Mouse (Mus musculus) forebrain, embryonic 12.5 days (tissue): ENCODE data around the gene Tead3. TPM values are rescaled to one million over a fixed set of nuclear protein-coding genes. Genes with fewer than 3 reads are reported as not detected.
A peak's percentile ranks its signal among the peaks of the same experiment; 100 is the strongest.

Source experiments
- ATAC-seq: fragments of 200-750 bp; cut with Nextera tagmentation; 2 replicates; pipeline ENCODE4 v1.8.0; 2017; ENCODE audit warnings: moderate TSS enrichment; ENCODE audit not compliant: low FRiP score
- H3K27ac ChIP-seq: fragments of 300-500 bp; sonication (generic); 2 replicates; pipeline ENCODE4 v1.5.1; 2016; ENCODE audit warnings: mild to moderate bottlenecking
- H3K27me3 ChIP-seq: fragments of 300-500 bp; sonication (generic); 2 replicates; pipeline ENCODE4 v1.6.1; 2016; ENCODE audit warnings: mild to moderate bottlenecking
- H3K36me3 ChIP-seq: fragments of 300-500 bp; sonication (generic); replicated peaks from 2 replicates; pipeline ENCODE4 v1.6.1; 2016; ENCODE audit warnings: mild to moderate bottlenecking
- H3K4me1 ChIP-seq: fragments of 300-500 bp; sonication (generic); 2 replicates; pipeline ENCODE4 v1.6.1; 2016
- H3K4me2 ChIP-seq: fragments of 300-500 bp; sonication (generic); 2 replicates; pipeline ENCODE4 v1.6.1; 2016; ENCODE audit warnings: mild to moderate bottlenecking, moderate library complexity
- H3K4me3 ChIP-seq: fragments of 300-500 bp; sonication (generic); replicated peaks from 2 replicates; pipeline ENCODE4 v1.5.1; 2016; ENCODE audit warnings: mild to moderate bottlenecking
- H3K9ac ChIP-seq: fragments of 300-500 bp; sonication (generic); 2 replicates; pipeline ENCODE4 v1.6.1; 2016; ENCODE audit warnings: mild to moderate bottlenecking
- H3K9me3 ChIP-seq: fragments of 300-500 bp; sonication (generic); 2 replicates; pipeline ENCODE4 v1.6.1; 2016
- WGBS: fragments of 180-500 bp; shearing (Covaris S2); methylation state at CpG from one replicate; pipeline ENCODE4 v1.1.7; 2016; 5-methylcytosine and 5-hydroxymethylcytosine counted together
- polyA plus RNA-seq: library from polyadenylated mRNA; unstranded; fragments of >200 nt; fragmentation: Nextera tagmentation; extraction: Ambion mirVana; gene quantifications from 2 replicates; pipeline ENCODE4 v1.2.1, GENCODE M21; 2016

Gene Tead3
- polyA plus RNA-seq, 1 experiment from 2014 or later: 5.1 TPM

DNA sequence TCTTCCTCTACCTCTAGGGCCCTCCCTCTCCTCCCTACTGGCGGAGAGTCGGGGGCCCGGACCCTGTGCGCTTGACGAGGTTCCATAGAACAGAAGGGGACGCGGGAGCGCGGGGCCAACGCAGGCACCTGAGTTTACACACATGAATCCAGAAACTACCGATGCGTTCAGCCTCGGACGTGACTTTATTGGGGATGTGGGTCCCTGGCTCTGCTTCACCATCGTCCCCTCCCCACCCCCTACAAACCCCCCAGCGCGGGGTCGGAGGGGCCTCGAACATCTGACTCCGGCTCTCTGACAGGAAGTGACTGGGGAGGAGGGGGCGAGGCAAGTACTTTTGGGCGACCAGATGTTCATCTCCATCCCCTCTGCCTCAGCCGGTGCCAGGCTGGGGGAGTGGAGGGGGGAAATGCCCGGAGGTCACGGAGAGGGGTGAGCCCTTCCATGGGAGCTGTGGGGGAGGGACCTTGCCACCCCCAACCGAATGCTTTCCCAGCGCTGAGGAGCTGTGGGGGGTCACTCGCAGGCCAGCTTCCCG lies 805 bp upstream of the Tead3 start:
- Histone ChIP-seq H3K4me2 (peak overlapping the region; percentile 88), H3K27me3 (peaks cover 48% of the 10 kb centered on the region), H3K9me3 (no peaks in the 10 kb centered on the region), H3K27ac (peak overlapping the region; percentile 82), H3K36me3 (no peaks in the 10 kb centered on the region), H3K4me3 (peak overlapping the region; percentile 76), H3K9ac (peak overlapping the region; percentile 81), H3K4me1 (peaks cover 35% of the 10 kb centered on the region)
- 1% methylated on average over 29 of the region's 29 CpGs for WGBS
- no peak; the same call in none of the 2 replicates for ATAC-seq

DNA sequence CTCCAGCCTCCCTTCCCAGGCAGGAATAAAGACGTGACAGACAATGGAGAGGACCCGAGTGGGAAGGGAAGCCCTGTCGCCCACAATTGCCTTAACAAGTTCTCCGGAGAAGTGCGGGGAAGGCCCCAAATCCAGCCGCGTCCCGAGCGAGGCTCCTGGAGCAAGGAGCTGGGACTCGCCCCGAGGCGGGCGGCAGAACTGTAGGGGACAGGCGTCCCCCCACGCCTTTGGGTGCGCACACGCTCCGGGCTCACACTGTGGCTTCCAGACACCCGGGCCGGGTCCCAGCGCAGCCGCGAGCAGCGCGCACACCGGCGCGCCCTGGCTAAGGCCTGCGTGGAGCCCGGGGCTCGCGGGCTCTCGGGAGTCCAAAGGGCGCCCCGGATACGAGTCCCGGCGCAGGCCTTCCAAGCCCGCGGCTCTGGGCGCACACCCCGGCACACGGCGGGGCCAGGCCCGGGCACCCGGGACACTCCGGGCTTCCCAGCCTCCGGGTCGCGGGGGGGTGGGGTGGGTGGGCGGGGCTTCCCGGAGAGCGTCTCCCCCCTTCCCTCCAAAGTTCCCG lies 634 bp downstream of the Tead3 start:
- Histone ChIP-seq H3K9ac (peak overlapping the region; percentile 81), H3K27ac (peak overlapping the region; percentile 82), H3K4me3 (peak overlapping the region; percentile 76), H3K4me2 (peak overlapping the region; percentile 88), H3K27me3 (peaks cover 46% of the 10 kb centered on the region), H3K36me3 (no peaks in the 10 kb centered on the region), H3K9me3 (no peaks in the 10 kb centered on the region), H3K4me1 (peaks cover 49% of the 10 kb centered on the region)
- WGBS: under 1% methylated on average over 48 of the region's 54 CpGs
- peak; percentile 33 for ATAC-seq

DNA sequence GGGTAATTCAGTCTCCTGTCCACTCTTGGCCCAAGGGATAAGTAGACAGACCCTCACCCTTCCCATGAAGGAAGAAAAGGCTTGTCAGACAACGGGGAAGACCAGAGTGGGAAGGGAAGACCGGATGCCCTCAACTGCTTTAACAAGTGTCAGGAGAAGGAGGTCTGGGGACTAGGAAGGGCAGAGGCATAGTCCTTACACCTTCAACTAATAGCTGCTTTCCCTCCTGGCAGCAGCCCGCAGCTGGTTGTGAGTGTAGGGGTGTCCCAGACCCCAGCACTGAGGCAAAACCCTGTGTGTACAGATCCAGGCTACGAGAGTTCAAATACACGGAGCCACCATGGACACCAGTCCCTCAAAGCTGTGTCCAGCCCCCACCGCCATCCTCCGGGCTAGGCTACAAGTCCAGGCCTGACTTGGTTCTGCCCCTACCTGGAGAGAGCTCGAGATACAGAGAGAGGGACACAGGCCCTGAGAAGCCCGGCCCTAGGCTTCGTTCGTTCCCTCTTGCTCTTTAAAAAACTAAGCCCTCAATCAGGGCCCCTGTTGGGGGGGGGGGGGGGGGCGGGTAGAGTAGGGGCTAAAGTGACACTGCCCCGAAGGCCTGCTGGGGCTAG lies 1.2 kb downstream of the Tead3 start:
- Histone ChIP-seq H3K4me3 (peak overlapping the region; percentile 76), H3K9me3 (no peaks in the 10 kb centered on the region), H3K9ac (peak overlapping the region; percentile 81), H3K4me2 (peak overlapping the region; percentile 88), H3K4me1 (peaks cover 50% of the 10 kb centered on the region), H3K36me3 (no peaks in the 10 kb centered on the region), H3K27me3 (peaks cover 49% of the 10 kb centered on the region), H3K27ac (0 out of 2 replicates have a peak overlapping the region, but pooled peaks have one; percentile 82)
- 11% methylated on average over 13 of the region's 13 CpGs for WGBS
- ATAC-seq: no peak

DNA sequence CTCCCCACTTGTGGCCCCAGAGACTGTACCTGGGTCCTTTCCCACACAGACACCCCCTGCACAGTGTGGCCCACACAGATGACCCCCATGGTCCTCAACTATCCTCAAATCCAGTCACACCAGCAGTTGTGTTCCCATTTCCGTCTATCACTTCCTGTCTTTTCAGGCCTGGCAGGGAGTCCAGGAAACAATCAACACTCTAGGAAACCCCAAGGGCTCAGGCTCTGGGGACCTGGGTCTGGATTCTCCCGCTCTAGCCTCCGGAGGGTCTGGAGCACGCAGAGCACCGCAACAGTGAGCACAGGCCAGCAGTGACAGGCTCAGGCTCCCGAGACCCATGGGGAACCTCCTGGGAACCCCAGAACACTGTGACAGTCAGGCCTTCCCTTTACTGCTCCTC lies 2.4 kb downstream of the Tead3 start:
- Histone ChIP-seq H3K4me3 (0 out of 2 replicates have a peak overlapping the region, but pooled peaks have one; percentile 76), H3K9me3 (no peaks in the 10 kb centered on the region), H3K9ac (peak overlapping the region; percentile 81; the same call in 1 of the 2 replicates), H3K36me3 (no peaks in the 10 kb centered on the region), H3K27me3 (peaks cover 47% of the 10 kb centered on the region), H3K27ac (no peak overlapping the region), H3K4me1 (peaks cover 53% of the 10 kb centered on the region), H3K4me2 (peak overlapping the region; percentile 88; the same call in 1 of the 2 replicates)
- no peak for ATAC-seq
- 52% methylated on average over 6 of the region's 6 CpGs for WGBS

DNA sequence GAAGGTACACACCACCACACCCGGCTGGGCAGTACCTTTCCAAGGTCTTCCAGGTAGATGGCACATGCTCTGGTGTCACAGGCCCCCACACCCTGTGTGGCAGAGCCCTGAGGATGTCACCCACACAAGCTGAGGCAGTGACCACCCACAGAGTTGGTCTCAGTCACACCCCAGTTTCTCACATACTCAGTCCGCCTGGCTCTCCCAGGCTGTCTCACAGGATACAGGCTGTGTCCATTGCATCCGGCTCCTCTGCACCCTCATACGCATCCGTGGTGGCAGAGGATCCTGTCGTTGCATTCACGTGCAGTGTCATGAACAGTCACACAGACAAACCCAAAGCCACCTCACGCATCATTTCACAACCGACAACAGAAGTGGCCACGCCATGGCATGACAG lies 3.3 kb downstream of the Tead3 start:
- ATAC-seq: no peak
- no peaks in the 10 kb centered on the region for H3K9me3 ChIP-seq
- WGBS: 87% methylated on average over 10 of the region's 10 CpGs
- H3K4me3 ChIP-seq: no peak overlapping the region
- H3K4me2 ChIP-seq: no peak overlapping the region
- H3K27ac ChIP-seq: no peak overlapping the region
- no peaks in the 10 kb centered on the region for H3K36me3 ChIP-seq
- H3K9ac ChIP-seq: no peak overlapping the region
- peaks cover 53% of the 10 kb centered on the region for H3K4me1 ChIP-seq
- H3K27me3 ChIP-seq: peaks cover 38% of the 10 kb centered on the region

DNA sequence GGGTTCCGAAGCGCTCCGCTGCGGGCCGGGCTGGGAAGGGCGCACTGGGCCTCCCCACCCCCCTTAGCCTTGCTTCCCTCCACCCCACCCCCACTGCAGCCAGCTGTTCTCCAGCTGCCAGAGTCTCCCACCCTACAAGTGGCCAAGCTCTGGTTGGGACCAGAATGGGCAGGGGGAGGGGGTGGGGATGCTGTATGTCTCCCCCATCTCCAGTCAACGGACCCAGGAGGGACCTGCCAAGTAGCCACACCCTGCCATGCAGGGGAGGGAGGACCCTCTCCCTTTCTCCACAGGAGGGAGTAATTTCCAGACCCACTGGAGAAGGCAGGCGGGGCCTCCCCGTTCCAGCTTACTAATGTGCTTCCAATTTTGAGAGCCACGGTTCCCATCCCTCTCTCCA lies 4.7 kb downstream of the Tead3 start:
- 11% methylated on average over 10 of the region's 10 CpGs for WGBS
- no peak for ATAC-seq
- peaks cover 52% of the 10 kb centered on the region for H3K4me1 ChIP-seq
- H3K4me2 ChIP-seq: no peak overlapping the region
- no peaks in the 10 kb centered on the region for H3K9me3 ChIP-seq
- peaks cover 23% of the 10 kb centered on the region; the same call in 1 of the 2 replicates for H3K27me3 ChIP-seq
- H3K27ac ChIP-seq: no peak overlapping the region
- no peaks in the 10 kb centered on the region for H3K36me3 ChIP-seq
- H3K9ac ChIP-seq: peak overlapping the region; percentile 33; the same call in 1 of the 2 replicates
- H3K4me3 ChIP-seq: no peak overlapping the region

DNA sequence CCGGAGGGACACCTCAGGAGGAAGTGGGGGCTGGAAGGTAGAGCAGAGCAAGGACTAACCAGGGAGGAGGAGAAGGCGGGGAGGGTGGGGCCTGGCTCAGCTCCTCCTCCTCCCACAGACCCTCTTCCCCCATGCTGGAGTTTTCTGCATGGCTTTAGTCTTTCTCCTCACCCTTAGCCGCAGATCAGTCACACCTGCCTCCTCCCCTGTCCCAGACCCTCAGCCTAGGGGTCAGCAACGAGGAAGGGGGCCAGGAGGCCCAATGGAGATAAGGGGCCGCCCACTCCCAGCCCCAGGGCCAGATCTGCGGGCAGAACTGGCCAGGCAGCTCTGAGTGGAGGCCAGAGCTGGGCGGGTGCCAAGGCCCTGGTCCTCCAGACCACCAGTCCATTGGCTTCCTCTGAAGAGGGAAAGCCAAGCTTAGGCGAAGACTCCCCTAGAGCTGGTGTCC lies 5.3 kb downstream of the Tead3 start:
- H3K4me2 ChIP-seq: no peak overlapping the region
- 15% methylated on average over 8 of the region's 8 CpGs for WGBS
- no peak overlapping the region for H3K27ac ChIP-seq
- 0 out of 2 replicates have a peak, but pooled peaks cover 20% of the 10 kb centered on the region for H3K27me3 ChIP-seq
- H3K4me1 ChIP-seq: peaks cover 53% of the 10 kb centered on the region
- no peaks in the 10 kb centered on the region for H3K9me3 ChIP-seq
- H3K4me3 ChIP-seq: no peak overlapping the region; the same call in 1 of the 2 replicates
- ATAC-seq: no peak
- H3K36me3 ChIP-seq: no peaks in the 10 kb centered on the region
- H3K9ac ChIP-seq: peak overlapping the region; percentile 33; the same call in 1 of the 2 replicates

DNA sequence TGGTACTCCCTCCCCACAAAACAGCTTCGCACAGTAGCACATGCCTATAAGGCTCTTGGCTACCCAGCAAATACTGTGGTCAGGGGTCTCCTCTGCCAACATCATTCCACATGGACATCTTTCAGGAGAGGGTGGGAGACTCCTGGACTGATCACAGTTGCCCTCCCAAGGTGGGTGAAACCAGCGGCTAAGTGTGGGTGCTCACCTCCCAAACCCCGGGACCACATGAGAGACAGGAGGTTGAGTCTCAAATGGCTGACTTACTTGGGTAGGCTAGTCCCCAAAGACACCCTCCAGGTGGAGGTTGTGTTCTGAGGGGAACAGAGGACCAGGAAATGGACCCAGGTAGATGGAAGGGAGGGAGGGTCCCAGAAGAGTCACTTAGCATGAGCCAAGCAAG lies 5.9 kb downstream of the Tead3 start:
- H3K4me2 ChIP-seq: no peak overlapping the region
- H3K4me1 ChIP-seq: peaks cover 50% of the 10 kb centered on the region
- WGBS: 64% methylated on average over 3 of the region's 3 CpGs
- H3K36me3 ChIP-seq: peaks cover 5% of the 10 kb centered on the region; the same call in 1 of the 2 replicates
- H3K4me3 ChIP-seq: no peak overlapping the region
- H3K9me3 ChIP-seq: no peaks in the 10 kb centered on the region
- no peak overlapping the region for H3K27ac ChIP-seq
- H3K9ac ChIP-seq: no peak overlapping the region
- ATAC-seq: no peak
- 0 out of 2 replicates have a peak, but pooled peaks cover 20% of the 10 kb centered on the region for H3K27me3 ChIP-seq

DNA sequence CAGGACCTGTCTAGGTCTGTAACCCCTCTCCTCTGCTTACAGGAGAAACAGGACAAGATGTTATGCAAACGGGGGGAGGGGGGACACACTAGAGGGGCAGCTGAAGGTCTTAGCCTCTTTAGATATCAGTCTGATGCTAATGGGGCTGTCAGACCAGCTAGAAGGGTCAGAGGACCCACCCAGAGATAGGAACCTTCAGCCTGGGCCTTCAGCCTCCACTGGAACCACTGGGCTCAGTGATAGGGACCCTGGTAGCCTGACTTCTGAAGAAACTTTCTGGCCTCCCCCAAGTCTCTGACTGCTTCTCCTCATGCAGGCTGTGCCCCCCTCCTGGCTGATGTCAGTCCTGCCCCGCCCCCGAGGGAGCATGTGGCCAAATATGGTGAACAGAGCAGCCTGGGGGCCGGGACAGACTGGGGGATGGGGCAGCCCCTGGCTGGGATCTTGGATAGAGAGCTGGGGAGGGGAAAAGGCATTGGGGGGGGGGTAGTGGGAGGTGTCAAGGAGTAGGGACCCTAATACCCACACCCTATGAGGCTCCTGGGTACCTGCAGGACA lies 6.5 kb downstream of the Tead3 start:
- no peak overlapping the region for H3K4me3 ChIP-seq
- 0 out of 2 replicates have a peak, but pooled peaks cover 20% of the 10 kb centered on the region for H3K27me3 ChIP-seq
- peaks cover 7% of the 10 kb centered on the region; the same call in 1 of the 2 replicates for H3K36me3 ChIP-seq
- no peak overlapping the region for H3K27ac ChIP-seq
- ATAC-seq: no peak
- H3K9ac ChIP-seq: peak overlapping the region; percentile 21; the same call in 1 of the 2 replicates
- H3K4me2 ChIP-seq: no peak overlapping the region; the same call in 1 of the 2 replicates
- 41% methylated on average over 4 of the region's 4 CpGs for WGBS
- peaks cover 45% of the 10 kb centered on the region for H3K4me1 ChIP-seq
- no peaks in the 10 kb centered on the region for H3K9me3 ChIP-seq

DNA sequence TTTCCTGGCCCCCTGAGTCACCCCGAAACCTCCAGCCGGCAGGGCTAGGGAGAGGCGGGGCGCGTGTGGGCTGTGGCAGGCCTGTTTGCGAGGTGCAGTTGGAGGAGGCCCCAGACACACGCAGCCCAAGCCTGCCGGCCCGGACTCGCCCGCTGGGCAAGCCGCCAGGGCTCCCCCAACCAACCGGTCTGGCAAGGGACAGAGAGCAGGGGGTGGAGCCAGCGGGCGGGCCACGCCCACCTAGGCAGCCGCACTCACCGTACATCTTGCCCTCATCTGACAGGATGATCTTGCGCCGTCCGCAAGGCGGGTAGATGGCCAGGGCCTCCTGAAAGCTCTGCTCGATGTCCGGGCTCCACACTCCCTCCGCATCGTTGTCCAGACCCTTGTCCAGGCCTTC lies 9.5 kb downstream of the Tead3 start:
- Histone ChIP-seq H3K27me3 (0 out of 2 replicates have a peak, but pooled peaks cover 14% of the 10 kb centered on the region), H3K36me3 (peaks cover 10% of the 10 kb centered on the region), H3K9ac (peak overlapping the region; percentile 54), H3K27ac (peak overlapping the region; percentile 51; the same call in 1 of the 2 replicates), H3K9me3 (no peaks in the 10 kb centered on the region), H3K4me2 (peak overlapping the region; percentile 55), H3K4me3 (peak overlapping the region; percentile 28), H3K4me1 (peaks cover 28% of the 10 kb centered on the region)
- 5% methylated on average over 26 of the region's 26 CpGs for WGBS
- peak; percentile 84 for ATAC-seq

DNA sequence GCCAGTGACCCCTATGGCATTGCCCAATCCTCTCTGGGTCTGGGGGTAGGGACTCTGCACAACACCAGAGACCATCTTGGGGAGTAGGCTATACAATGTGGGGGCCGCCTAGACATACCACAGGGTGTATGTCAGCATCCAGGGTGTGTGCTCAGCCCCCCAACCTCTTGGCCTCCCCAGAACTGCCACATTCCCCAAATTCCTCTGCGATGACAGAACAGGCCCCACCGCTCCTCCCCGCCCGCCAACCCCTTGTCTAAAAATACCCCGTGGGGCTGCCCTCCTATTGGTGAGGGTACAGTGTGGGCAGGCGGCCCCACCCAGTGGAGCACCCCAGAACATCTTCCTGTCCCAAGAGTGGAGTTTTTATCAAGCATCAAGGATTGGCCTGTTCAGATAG lies 10.0 kb downstream of the Tead3 start:
- peak overlapping the region; percentile 55 for H3K4me2 ChIP-seq
- H3K4me3 ChIP-seq: no peak overlapping the region
- WGBS: 75% methylated on average over 7 of the region's 7 CpGs
- 0 out of 2 replicates have a peak overlapping the region, but pooled peaks have one; percentile 51 for H3K27ac ChIP-seq
- peaks cover 23% of the 10 kb centered on the region for H3K4me1 ChIP-seq
- ATAC-seq: no peak; the same call in 1 of the 2 replicates
- peak overlapping the region; percentile 54 for H3K9ac ChIP-seq
- no peaks in the 10 kb centered on the region for H3K9me3 ChIP-seq
- 0 out of 2 replicates have a peak, but pooled peaks cover 13% of the 10 kb centered on the region for H3K27me3 ChIP-seq
- peaks cover 14% of the 10 kb centered on the region for H3K36me3 ChIP-seq

DNA sequence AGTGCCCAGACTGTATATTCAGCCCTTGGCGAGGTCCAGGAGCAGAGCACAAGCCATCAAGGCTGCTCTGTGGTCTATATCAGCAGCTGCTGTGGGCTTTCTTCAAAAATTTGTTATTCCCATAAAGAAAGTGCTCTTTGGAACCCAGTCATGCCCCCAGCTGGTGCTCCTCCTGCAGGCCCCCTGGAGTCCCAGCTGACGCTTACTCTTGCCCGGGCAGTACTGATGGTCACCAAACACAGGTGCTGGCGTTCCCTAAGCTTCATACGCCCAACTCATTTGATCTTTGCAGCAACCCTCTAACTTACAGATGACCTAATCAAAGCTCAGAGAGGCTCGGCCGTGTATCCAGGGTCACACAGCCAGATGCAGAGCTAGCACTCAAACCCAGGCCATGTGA lies 13.1 kb downstream of the Tead3 start:
- H3K36me3 ChIP-seq: peaks cover 20% of the 10 kb centered on the region
- H3K27ac ChIP-seq: no peak overlapping the region
- 91% methylated on average over 7 of the region's 7 CpGs for WGBS

More for the DNA sequence above, 13.1 kb downstream of the Tead3 start:
- H3K4me2 ChIP-seq: no peak overlapping the region
- H3K9me3 ChIP-seq: no peaks in the 10 kb centered on the region
- H3K4me3 ChIP-seq: no peak overlapping the region
- no peaks in the 10 kb centered on the region for H3K27me3 ChIP-seq
- ATAC-seq: no peak
- H3K4me1 ChIP-seq: peaks cover 22% of the 10 kb centered on the region
- H3K9ac ChIP-seq: no peak overlapping the region
